Mouse (Mus musculus) heart, embryonic 14.5 days (tissue): ENCODE results near the gene Atg16l1. TPM values are rescaled to one million over a fixed set of nuclear protein-coding genes. Genes with fewer than 3 reads are reported as not detected.

Source experiments
- ATAC-seq: fragments of 200-750 bp; cut with Nextera tagmentation; 2 replicates; pipeline ENCODE4 v1.8.0; 2017; ENCODE audit warnings: low read depth, moderate TSS enrichment; ENCODE audit not compliant: insufficient number of reproducible peaks, insufficient read depth, low FRiP score
- H3K27ac ChIP-seq, 2 experiments: fragments of 200-500 bp in 1 of 2; fragments of 300-500 bp in 1 of 2; sonication (generic) in 1 of 2; replicated peaks in 1 of 2; 2 replicates each; pipeline ENCODE4 v1.5.1; 2012 to 2014; ENCODE audit warnings: low read depth in 2 of 2, low read length in 2 of 2, control low read depth in 1 of 2, mild to moderate bottlenecking in 1 of 2, mixed read lengths in 1 of 2; ENCODE audit not compliant: control insufficient read depth in 1 of 2, insufficient read depth in 1 of 2
- H3K27me3 ChIP-seq: fragments of 300-500 bp; sonication (generic); 2 replicates; pipeline ENCODE4 v1.6.1; 2014; ENCODE audit warnings: mild to moderate bottlenecking, low read length, control low read depth; ENCODE audit not compliant: control insufficient read depth, insufficient read depth
- H3K36me3 ChIP-seq: fragments of 300-500 bp; sonication (generic); 2 replicates; pipeline ENCODE4 v1.6.1; 2014; ENCODE audit warnings: mild to moderate bottlenecking, control low read depth, low read length, mixed read lengths; ENCODE audit not compliant: control insufficient read depth, insufficient read depth
- H3K4me1 ChIP-seq, 2 experiments: fragments of 200-500 bp in 1 of 2; fragments of 300-500 bp in 1 of 2; sonication (generic) in 1 of 2; 2 replicates each; pipeline ENCODE4 v1.6.1; 2012 to 2014; ENCODE audit warnings: low read length in 2 of 2, control low read depth in 1 of 2, mixed read lengths in 1 of 2; ENCODE audit not compliant: control insufficient read depth in 2 of 2, insufficient read depth in 2 of 2
- H3K4me2 ChIP-seq: fragments of 300-500 bp; sonication (generic); 2 replicates; pipeline ENCODE4 v1.6.1; 2014; ENCODE audit warnings: mild to moderate bottlenecking, low read length
- H3K4me3 ChIP-seq, 2 experiments: fragments of 200-500 bp in 1 of 2; fragments of 300-500 bp in 1 of 2; sonication (generic) in 1 of 2; 2 replicates each; pipeline ENCODE4 v1.5.1; 2012 to 2014; ENCODE audit warnings: low read length in 2 of 2, mild to moderate bottlenecking in 2 of 2, control low read depth in 1 of 2, low read depth in 1 of 2, moderate library complexity in 1 of 2; ENCODE audit not compliant: control insufficient read depth in 1 of 2, insufficient read depth in 1 of 2
- H3K9ac ChIP-seq: fragments of 300-500 bp; sonication (generic); 2 replicates; pipeline ENCODE4 v1.6.1; 2014; ENCODE audit warnings: mild to moderate bottlenecking, low read length
- H3K9me3 ChIP-seq: fragments of 300-500 bp; sonication (generic); 2 replicates; pipeline ENCODE4 v1.6.1; 2016; ENCODE audit warnings: low read length, control low read depth; ENCODE audit not compliant: control insufficient read depth
- WGBS: fragments of 180-500 bp; shearing (Covaris S2); extraction: QIAGEN DNeasy Blood & Tissue Kit; methylation state at CpG from one replicate; pipeline ENCODE4 v1.1.7; 2014; 5-methylcytosine and 5-hydroxymethylcytosine counted together
- polyA plus RNA-seq: library from polyadenylated mRNA; unstranded; fragments of >200 nt; fragmentation: Nextera tagmentation; extraction: Ambion mirVana; gene quantifications from 2 replicates; pipeline ENCODE4 v1.2.1, GENCODE M21; 2014

Gene Atg16l1
- polyA plus RNA-seq, result 22.7 and 25.0 TPM in 2 replicates

- ATAC-seq, result peak; percentile 93
- peak within 1 kb of the TSS; percentile 89 for H3K4me2 ChIP-seq
- H3K9ac ChIP-seq, result peak within 1 kb of the TSS; percentile 98
- under 1% methylated on average over 71 of the region's 79 CpGs for WGBS
- peak within 1 kb of the TSS; percentile 78 to 91 for H3K27ac ChIP-seq
- H3K4me1 ChIP-seq, result peaks cover 2 to 8% of the 10 kb centered on the region in 2 experiments; a peak in 3 of 4 replicates
- no peaks in the 10 kb centered on the region for H3K27me3 ChIP-seq
- H3K36me3 ChIP-seq, result peaks cover 19% of the 10 kb centered on the region
- H3K4me3 ChIP-seq, result peak within 1 kb of the TSS; percentile 88 to 100
- H3K9me3 ChIP-seq, result no peaks in the 10 kb centered on the region
Observed at GRCm38 (mm10) chr1:87755641-87756470, at the start of gene Atg16l1. TSS of gene Atg16l1 (plus strand) at chr1:87755870.

GRCm38 (mm10) chr1:87706361-87706760, 49.3 kb upstream of the Atg16l1 start:
- ATAC-seq, result no peak
- 73% methylated on average over 3 of the region's 3 CpGs for WGBS
- Histone ChIP-seq H3K9me3 (peaks cover 6% of the 10 kb centered on the region), H3K27ac (no peak overlapping the region), H3K4me2 (no peak overlapping the region), H3K9ac (no peak overlapping the region), H3K4me1 (no peaks in the 10 kb centered on the region), H3K4me3 (no peak overlapping the region), H3K27me3 (no peaks in the 10 kb centered on the region), H3K36me3 (no peaks in the 10 kb centered on the region)

GRCm38 (mm10) chr1:87709020-87709419, 46.6 kb upstream of the Atg16l1 start:
- H3K27ac ChIP-seq, result no peak overlapping the region
- H3K27me3 ChIP-seq, result no peaks in the 10 kb centered on the region
- H3K36me3 ChIP-seq, result no peaks in the 10 kb centered on the region
- no peak for ATAC-seq
- H3K4me2 ChIP-seq, result no peak overlapping the region
- H3K9me3 ChIP-seq, result peaks cover 6% of the 10 kb centered on the region
- no peak overlapping the region for H3K4me3 ChIP-seq
- H3K4me1 ChIP-seq, result no peaks in the 10 kb centered on the region
- 65% methylated on average over 6 of the region's 6 CpGs for WGBS
- no peak overlapping the region for H3K9ac ChIP-seq

DNA sequence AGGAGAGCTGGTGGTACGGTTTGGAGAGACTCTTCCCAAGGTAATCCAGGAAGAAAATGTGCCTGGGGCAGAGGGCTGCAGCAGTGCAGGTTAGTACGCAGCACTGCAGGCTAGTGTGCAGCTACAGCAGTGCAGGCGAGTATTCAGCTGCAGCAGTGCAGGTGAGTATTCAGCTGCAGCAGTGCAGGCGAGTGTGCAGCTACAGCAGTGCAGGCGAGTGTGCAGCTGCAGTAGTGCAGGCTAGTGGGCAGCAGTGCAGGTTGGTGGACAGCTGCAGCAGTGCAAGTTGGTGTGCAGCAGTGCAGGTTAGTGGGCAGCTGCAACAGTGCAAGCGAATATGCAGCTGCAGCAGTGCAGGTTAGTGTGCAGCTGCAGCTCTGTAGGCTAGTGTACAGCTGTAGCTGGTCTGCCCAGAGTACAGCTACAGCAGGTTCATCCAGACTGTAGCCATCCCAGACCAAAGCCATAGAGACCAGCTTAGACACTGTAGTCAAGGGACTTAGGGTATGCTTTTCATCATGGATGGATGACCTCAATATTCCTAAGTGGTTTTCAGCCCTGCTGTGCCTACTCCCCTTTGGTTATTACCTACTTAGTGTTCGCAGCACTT, 45.9 kb upstream of the Atg16l1 start:
- no peak for ATAC-seq
- Histone ChIP-seq H3K27ac (no peak overlapping the region), H3K9me3 (peaks cover 6% of the 10 kb centered on the region), H3K36me3 (no peaks in the 10 kb centered on the region), H3K4me3 (no peak overlapping the region), H3K9ac (no peak overlapping the region), H3K4me1 (no peaks in the 10 kb centered on the region), H3K4me2 (no peak overlapping the region), H3K27me3 (no peaks in the 10 kb centered on the region)
- 74% methylated on average over 7 of the region's 7 CpGs for WGBS

DNA sequence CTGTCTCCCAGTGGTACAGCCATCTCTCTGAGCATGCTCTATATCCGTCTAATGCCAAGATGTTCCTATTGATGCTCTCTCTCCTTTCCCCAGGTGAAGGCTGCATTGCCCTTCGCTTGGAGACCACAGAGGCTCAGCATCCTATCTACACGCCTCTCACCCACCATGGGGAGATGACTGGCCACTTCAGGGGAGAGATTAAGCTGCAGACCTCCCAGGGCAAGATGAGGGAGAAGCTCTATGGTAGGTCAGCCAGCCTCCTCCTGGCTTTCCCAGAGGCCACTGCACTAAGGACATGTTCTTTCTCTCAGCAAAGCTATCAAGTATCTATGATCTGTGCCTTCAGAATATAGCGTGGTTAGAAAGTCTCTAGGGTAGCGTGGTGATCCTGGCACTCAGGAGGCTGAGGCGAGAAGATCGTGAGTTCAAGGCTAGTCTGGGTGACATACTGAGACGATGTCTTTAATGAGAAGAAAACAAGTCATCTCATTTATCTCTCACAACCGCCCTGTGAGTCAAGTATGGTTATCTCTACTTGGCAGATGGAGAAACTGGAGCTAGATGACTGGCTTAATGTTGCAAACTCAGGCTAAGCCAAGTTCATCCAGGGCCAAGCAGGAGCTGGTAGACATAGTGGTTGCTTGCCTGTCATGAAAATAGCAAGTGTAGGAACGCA, 43.6 kb upstream of the Atg16l1 start:
- Histone ChIP-seq H3K4me3 (no peak overlapping the region), H3K36me3 (no peaks in the 10 kb centered on the region), H3K4me2 (no peak overlapping the region), H3K9me3 (peaks cover 6% of the 10 kb centered on the region), H3K27me3 (no peaks in the 10 kb centered on the region), H3K27ac (no peak overlapping the region), H3K9ac (no peak overlapping the region), H3K4me1 (no peaks in the 10 kb centered on the region)
- WGBS, result 60% methylated on average over 10 of the region's 10 CpGs
- ATAC-seq, result no peak

DNA sequence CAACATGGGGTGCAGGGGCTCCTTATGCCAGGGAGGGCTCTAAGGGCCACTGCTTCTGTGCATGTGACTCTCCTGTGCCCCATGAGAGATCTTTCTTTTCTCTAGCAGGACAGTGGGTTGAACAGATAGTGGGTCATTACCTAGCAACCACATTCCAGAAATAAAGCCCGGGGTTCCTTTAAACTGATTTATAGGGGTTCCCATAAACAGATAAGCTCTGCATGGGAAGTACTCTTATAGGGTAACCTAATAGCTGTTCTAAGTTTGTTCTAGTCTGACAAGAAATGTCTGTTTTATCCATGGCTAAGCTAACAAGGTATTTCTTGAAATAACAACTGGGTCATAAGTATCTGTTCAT, 43.1 kb upstream of the Atg16l1 start:
- Histone ChIP-seq H3K4me2 (no peak overlapping the region), H3K27ac (no peak overlapping the region)
- WGBS, result 87% methylated on average over 1 of the region's 1 CpGs

GRCm38 (mm10) chr1:87721382-87721781, 34.3 kb upstream of the Atg16l1 start:
- no peaks in the 10 kb centered on the region for H3K27me3 ChIP-seq
- no peaks in the 10 kb centered on the region for H3K4me1 ChIP-seq
- ATAC-seq, result peak; percentile 27; the same call in 1 of the 2 replicates
- no peaks in the 10 kb centered on the region for H3K36me3 ChIP-seq
- no peak overlapping the region for H3K27ac ChIP-seq
- no peaks in the 10 kb centered on the region for H3K9me3 ChIP-seq
- 15% methylated on average over 8 of the region's 8 CpGs for WGBS
- H3K9ac ChIP-seq, result no peak overlapping the region
- 0 out of 2 replicates have a peak overlapping the region, but pooled peaks have one; percentile 16 for H3K4me2 ChIP-seq
- no peak overlapping the region for H3K4me3 ChIP-seq

More for the DNA sequence above, 43.1 kb upstream of the Atg16l1 start:
- no peak overlapping the region for H3K9ac ChIP-seq
- no peaks in the 10 kb centered on the region for H3K27me3 ChIP-seq
- ATAC-seq, result no peak
- no peaks in the 10 kb centered on the region for H3K4me1 ChIP-seq
- H3K9me3 ChIP-seq, result peaks cover 6% of the 10 kb centered on the region
- H3K36me3 ChIP-seq, result no peaks in the 10 kb centered on the region
- no peak overlapping the region for H3K4me3 ChIP-seq
